Mouse (Mus musculus) cerebellum, adult 2 months (tissue): ENCODE data around the gene Rhoa. TPM values are rescaled to one million over a fixed set of nuclear protein-coding genes. Genes with fewer than 3 reads are reported as not detected.

Source experiments
- DNase-seq, 2 experiments: peaks; one replicate each; pipeline ENCODE4 v3.0.0; 2021
- H3K27ac ChIP-seq: fragments of 200-500 bp; 2 replicates; pipeline ENCODE4 v1.5.1; 2012; ENCODE audit warnings: low read length, control low read depth, inconsistent platforms; ENCODE audit not compliant: insufficient read depth
- H3K27me3 ChIP-seq: fragments of 200-500 bp; 2 replicates; pipeline ENCODE4 v1.6.1; 2012; ENCODE audit warnings: inconsistent platforms, mild to moderate bottlenecking, low read length, moderate library complexity; ENCODE audit not compliant: control insufficient read depth, insufficient read depth
- H3K4me1 ChIP-seq: fragments of 200-500 bp; 2 replicates; pipeline ENCODE4 v1.6.1; 2011; ENCODE audit warnings: low read length; ENCODE audit not compliant: control insufficient read depth, insufficient read depth
- H3K4me3 ChIP-seq: fragments of 200-500 bp; replicated peaks from 2 replicates; pipeline ENCODE3; 2011; ENCODE audit warnings: mild to moderate bottlenecking, low read depth, low read length, control low read depth; ENCODE audit not compliant: insufficient read depth
- CTCF ChIP-seq: fragments of 200-500 bp; IDR thresholded peaks from 2 replicates; pipeline ENCODE4 v1.5.1; 2011; ENCODE audit warnings: low read depth, mild to moderate bottlenecking, control low read depth, low read length, moderate library complexity, borderline replicate concordance; ENCODE audit not compliant: insufficient read depth
- POLR2A ChIP-seq: fragments of 200-500 bp; IDR thresholded peaks from 2 replicates; pipeline ENCODE4 v1.6.1; 2011; ENCODE audit warnings: low read length, control low read depth, borderline replicate concordance; ENCODE audit not compliant: insufficient read depth
- WGBS: fragments of 180-500 bp; shearing (Covaris S2); methylation state at CpG from one replicate; pipeline ENCODE4 v1.1.7; 2018; 5-methylcytosine and 5-hydroxymethylcytosine counted together
- polyA plus RNA-seq: library from polyadenylated mRNA; depleted of rRNA; stranded (reverse); fragments of >200 nt; gene quantifications from 2 replicates; pipeline ENCODE4 v1.2.3, GENCODE M21; 2012

Rhoa gene
- polyA plus RNA-seq, 1 experiment: 201 TPM

- Histone ChIP-seq H3K27me3 (no peaks in the 10 kb centered on the region), H3K4me1 (peaks cover 4% of the 10 kb centered on the region; the same call in 1 of the 2 replicates), H3K27ac (no peak within 1 kb of the TSS), H3K4me3 (peak within 1 kb of the TSS; percentile 61)
- 22% methylated on average over 18 of the region's 18 CpGs for WGBS
- TF ChIP-seq POLR2A (peak; percentile 29; the same call in 1 of the 2 replicates), CTCF (no peak)
- peak; percentile 58 to 61 for DNase-seq
Measured at GRCm38 (mm10) chr9:108296453-108297355, 9.2 kb upstream of the Rhoa start, which contains the start of gene Amt. TSS of gene Amt (plus strand) at chr9:108296853.

GRCm38 (mm10) chr9:108301853-108302252 lies 4.1 kb upstream of the Rhoa start:
- no peak overlapping the region for H3K27ac ChIP-seq
- H3K4me1 ChIP-seq: peaks cover 5% of the 10 kb centered on the region; the same call in 1 of the 2 replicates
- WGBS: 90% methylated on average over 3 of the region's 3 CpGs
- H3K4me3 ChIP-seq: no peak overlapping the region
- DNase-seq: no peak
- TF ChIP-seq POLR2A (no peak), CTCF (no peak)
- no peaks in the 10 kb centered on the region for H3K27me3 ChIP-seq

- peak overlapping the region; percentile 86 for H3K4me3 ChIP-seq
- H3K27ac ChIP-seq: no peak overlapping the region
- WGBS: 82% methylated on average over 4 of the region's 4 CpGs
- H3K4me1 ChIP-seq: peaks cover 5% of the 10 kb centered on the region; the same call in 1 of the 2 replicates
- TF ChIP-seq CTCF (no peak), POLR2A (no peak)
- H3K27me3 ChIP-seq: no peaks in the 10 kb centered on the region
- DNase-seq: no peak
Measured at GRCm38 (mm10) chr9:108304716-108305115, 1.2 kb upstream of the Rhoa start.

GRCm38 (mm10) chr9:108305170-108305569 lies 759 bp upstream of the Rhoa start:
- 0% methylated on average over 1 of the region's 1 CpGs for WGBS
- DNase-seq: no peak
- Histone ChIP-seq H3K27ac (peak overlapping the region; percentile 69), H3K27me3 (no peaks in the 10 kb centered on the region), H3K4me1 (peaks cover 5% of the 10 kb centered on the region; the same call in 1 of the 2 replicates), H3K4me3 (peak overlapping the region; percentile 86)
- no peak for TF ChIP-seq CTCF
- TF ChIP-seq POLR2A: no peak

- no peak for TF ChIP-seq CTCF
- TF ChIP-seq POLR2A: no peak
- WGBS: under 1% methylated on average over 44 of the region's 51 CpGs
- H3K4me1 ChIP-seq: peaks cover 5% of the 10 kb centered on the region; the same call in 1 of the 2 replicates
- peak overlapping the region; percentile 97 for H3K4me3 ChIP-seq
- H3K27me3 ChIP-seq: no peaks in the 10 kb centered on the region
- H3K27ac ChIP-seq: peak overlapping the region; percentile 84
- peak in 1 of 2 experiments; percentile 76 for DNase-seq
Measured at GRCm38 (mm10) chr9:108306571-108306980, 647 bp downstream of the Rhoa start.

GRCm38 (mm10) chr9:108307021-108307807 lies 1.3 kb downstream of the Rhoa start:
- Histone ChIP-seq H3K4me3 (peak overlapping the region; percentile 97), H3K4me1 (peaks cover 5% of the 10 kb centered on the region; the same call in 1 of the 2 replicates), H3K27ac (no peak overlapping the region; the same call in 1 of the 2 replicates), H3K27me3 (no peaks in the 10 kb centered on the region)
- TF ChIP-seq CTCF: no peak
- TF ChIP-seq POLR2A: no peak
- WGBS: 3% methylated on average over 12 of the region's 12 CpGs
- no peak for DNase-seq

- Histone ChIP-seq H3K4me3 (peak overlapping the region; percentile 26), H3K27me3 (no peaks in the 10 kb centered on the region), H3K27ac (no peak overlapping the region), H3K4me1 (peaks cover 5% of the 10 kb centered on the region; the same call in 1 of the 2 replicates)
- 5% methylated on average over 2 of the region's 2 CpGs for WGBS
- DNase-seq: no peak
- TF ChIP-seq CTCF: no peak
- no peak for TF ChIP-seq POLR2A
Measured at GRCm38 (mm10) chr9:108308141-108308540, 2.2 kb downstream of the Rhoa start.
